Mouse (Mus musculus) E14TG2a.4 (cell line): ENCODE results near the gene Gal.

ENCODE experiments used
- CTCF ChIP-seq: conservative IDR thresholded peaks from 2 replicates; pipeline ENCODE4 v1.5.1; 2014; ENCODE audit warnings: low read length
- POU5F1 ChIP-seq: IDR thresholded peaks from 2 replicates; pipeline ENCODE4 v1.6.1; 2014; ENCODE audit warnings: low read length, borderline replicate concordance

DNA sequence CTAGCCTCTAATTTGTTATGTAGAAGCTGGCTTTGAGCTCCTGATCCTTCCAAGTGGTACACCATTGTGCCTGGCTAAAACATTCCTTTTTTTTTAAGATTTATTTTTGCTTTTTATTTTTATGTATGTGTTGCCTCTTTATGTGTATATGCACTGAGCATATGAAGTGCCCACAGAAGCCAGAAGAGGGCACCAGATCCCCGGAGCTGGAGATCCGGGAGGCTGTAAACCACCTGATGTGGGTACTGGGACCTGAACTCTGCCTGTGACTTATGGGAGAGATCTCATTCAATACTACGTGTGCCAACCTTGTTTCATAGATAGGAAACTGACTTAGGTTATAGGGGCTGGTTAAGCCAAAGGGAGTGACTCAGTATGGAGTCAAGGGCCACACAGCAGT lies 46.1 kb downstream of the Gal start:
- TF ChIP-seq CTCF = peak; percentile 53
- TF ChIP-seq POU5F1 = no peak
